In genomic region chr5:9578571-9578970, GRCm38 (mm10) we compare ENCODE assay signal across 25 mouse cellular contexts.
"Had no signal": no experiment of that assay in that cellular context is flagged by ENCODE, and none has a peak within 500 bp of the region (broad histone marks: within the 10 kb centered on the region; RNA-seq: fewer than 3 reads in every experiment).

No protein-coding gene starts in this region.

- H3K4me1 ChIP-seq: heart, embryonic 13.5 days; heart, embryonic 15.5 days; hindbrain, embryonic 13.5 days; hindbrain, embryonic 15.5 days; kidney, embryonic 15.5 days; limb, embryonic 13.5 days; limb, embryonic 15.5 days; liver, embryonic 12.5 days had no signal

- ATAC-seq: hindbrain, postnatal 0 days; intestine, embryonic 16.5 days; liver, embryonic 12.5 days had no signal

- H3K27me3 ChIP-seq: heart, embryonic 13.5 days; heart, embryonic 15.5 days; hindbrain, embryonic 13.5 days; hindbrain, embryonic 15.5 days; kidney, embryonic 15.5 days; limb, embryonic 13.5 days; limb, embryonic 15.5 days; liver, embryonic 12.5 days had no signal

- H3K9me3 ChIP-seq: heart, embryonic 13.5 days; heart, embryonic 15.5 days; hindbrain, embryonic 13.5 days; hindbrain, embryonic 15.5 days; kidney, embryonic 15.5 days; limb, embryonic 13.5 days; limb, embryonic 15.5 days; liver, embryonic 12.5 days had no signal

- H3K9ac ChIP-seq: heart, embryonic 13.5 days; heart, embryonic 15.5 days; hindbrain, embryonic 13.5 days; hindbrain, embryonic 15.5 days; kidney, embryonic 15.5 days; limb, embryonic 13.5 days; limb, embryonic 15.5 days; liver, embryonic 12.5 days had no signal

- DNase-seq: gastrocnemius, postnatal 14 days; gastrocnemius, postnatal 36 days; heart, adult 11 months; heart, adult 2 months; heart, postnatal 14 days; heart, postnatal 36 days; kidney, adult 11 months; kidney, adult 2 months; kidney, adult 9 months; kidney, postnatal 14 days; kidney, postnatal 36 days; layer of hippocampus, postnatal 36 days; left cerebral cortex, postnatal 4 days had no signal

- H3K27ac ChIP-seq: heart, adult 2 months; heart, embryonic 13.5 days; heart, embryonic 15.5 days; hindbrain, embryonic 13.5 days; hindbrain, embryonic 15.5 days; hindbrain, postnatal 0 days; kidney, embryonic 15.5 days; kidney, postnatal 0 days; limb, embryonic 13.5 days; limb, embryonic 15.5 days; liver, embryonic 12.5 days had no signal

- H3K36me3 ChIP-seq: heart, embryonic 13.5 days; heart, embryonic 15.5 days; hindbrain, embryonic 13.5 days; hindbrain, embryonic 15.5 days; kidney, embryonic 15.5 days; limb, embryonic 13.5 days; limb, embryonic 15.5 days; liver, embryonic 12.5 days had no signal

- H3K4me2 ChIP-seq: heart, embryonic 11.5 days; heart, embryonic 13.5 days; heart, embryonic 15.5 days; hindbrain, embryonic 13.5 days; hindbrain, embryonic 15.5 days; kidney, embryonic 15.5 days; limb, embryonic 13.5 days; limb, embryonic 15.5 days; liver, embryonic 12.5 days had no signal

- H3K4me3 ChIP-seq: heart, adult 2 months; heart, embryonic 13.5 days; heart, embryonic 15.5 days; hindbrain, embryonic 13.5 days; hindbrain, embryonic 15.5 days; kidney, embryonic 15.5 days; limb, embryonic 13.5 days; limb, embryonic 15.5 days; liver, embryonic 12.5 days had no signal
